Mouse (Mus musculus) ES-Bruce4 (cell line): ENCODE results near the gene Rhd. TPM values are rescaled to one million over a fixed set of nuclear protein-coding genes. Genes with fewer than 3 reads are reported as not detected.

ENCODE experiments used
- H3K27ac ChIP-seq: 2 replicates; pipeline ENCODE4 v1.5.1; 2012; ENCODE audit warnings: low read length, inconsistent platforms; ENCODE audit not compliant: insufficient read depth
- H3K27me3 ChIP-seq: 2 replicates; pipeline ENCODE4 v1.6.1; 2012; ENCODE audit warnings: mild to moderate bottlenecking, low read length, inconsistent platforms; ENCODE audit not compliant: control insufficient read depth, poor library complexity, insufficient read depth, severe bottlenecking
- H3K36me3 ChIP-seq: 2 replicates; pipeline ENCODE4 v1.6.1; 2012; ENCODE audit warnings: inconsistent platforms, mild to moderate bottlenecking, low read length, moderate library complexity; ENCODE audit not compliant: control insufficient read depth, poor library complexity, insufficient read depth, severe bottlenecking
- H3K4me1 ChIP-seq: one replicate; pipeline ENCODE4 v1.8.1; 2011; ENCODE audit warnings: low read length; ENCODE audit not compliant: control insufficient read depth, insufficient read depth
- H3K4me3 ChIP-seq: 2 replicates; pipeline ENCODE4 v1.5.1; 2011; ENCODE audit warnings: low read depth, mild to moderate bottlenecking, low read length
- H3K9ac ChIP-seq: 2 replicates; pipeline ENCODE4 v1.6.1; 2012; ENCODE audit warnings: low read depth, mild to moderate bottlenecking, inconsistent platforms; ENCODE audit not compliant: poor library complexity, severe bottlenecking
- H3K9me3 ChIP-seq: replicated peaks from 2 replicates; pipeline ENCODE4 v1.6.1; 2012; ENCODE audit warnings: mild to moderate bottlenecking, low read length, inconsistent platforms; ENCODE audit not compliant: control insufficient read depth, poor library complexity, insufficient read depth, severe bottlenecking
- CTCF ChIP-seq: IDR thresholded peaks from one replicate; pipeline ENCODE4 v1.8.1; 2011; ENCODE audit warnings: low read depth, low read length
- EP300 ChIP-seq: IDR thresholded peaks from 2 replicates; pipeline ENCODE4 v1.6.1; 2011; ENCODE audit warnings: low read depth, low read length; ENCODE audit not compliant: insufficient read depth
- POLR2A ChIP-seq: IDR thresholded peaks from one replicate; pipeline ENCODE4 v1.8.1; 2011; ENCODE audit warnings: low read length; ENCODE audit not compliant: insufficient read depth
- polyA plus RNA-seq: library from polyadenylated mRNA; stranded (reverse); fragments of >200 nt; gene quantifications from 2 replicates; pipeline ENCODE4 v1.2.4, GENCODE M21; 2011; ENCODE audit warnings: low read depth; ENCODE audit not compliant: missing spikeins, insufficient read depth, insufficient read length

Rhd gene
- polyA plus RNA-seq, 1 experiment, result 4.2 TPM

GRCm38 (mm10) chr4:134928464-134928836, 64.1 kb downstream of the Rhd start:
- Histone ChIP-seq H3K36me3 (peaks cover 41% of the 10 kb centered on the region), H3K9ac (no peak overlapping the region), H3K4me1 (no peaks in the 10 kb centered on the region), H3K27ac (no peak overlapping the region), H3K4me3 (no peak overlapping the region), H3K27me3 (no peaks in the 10 kb centered on the region), H3K9me3 (no peaks in the 10 kb centered on the region)
- TF ChIP-seq EP300, result no peak
- TF ChIP-seq CTCF, result no peak
- TF ChIP-seq POLR2A, result no peak

- Histone ChIP-seq H3K4me3 (no peak overlapping the region), H3K27ac (no peak overlapping the region; the same call in 1 of the 2 replicates), H3K9ac (no peak overlapping the region), H3K9me3 (no peaks in the 10 kb centered on the region), H3K4me1 (no peaks in the 10 kb centered on the region), H3K36me3 (peaks cover 41% of the 10 kb centered on the region), H3K27me3 (no peaks in the 10 kb centered on the region)
- TF ChIP-seq POLR2A, result no peak
- no peak for TF ChIP-seq EP300
- no peak for TF ChIP-seq CTCF
Measured at GRCm38 (mm10) chr4:134929536-134929935, 65.2 kb downstream of the Rhd start.

GRCm38 (mm10) chr4:134930190-134930589, 65.9 kb downstream of the Rhd start:
- no peak overlapping the region for H3K9ac ChIP-seq
- H3K27me3 ChIP-seq, result no peaks in the 10 kb centered on the region
- no peaks in the 10 kb centered on the region for H3K9me3 ChIP-seq
- peaks cover 39% of the 10 kb centered on the region for H3K36me3 ChIP-seq
- H3K27ac ChIP-seq, result no peak overlapping the region
- no peaks in the 10 kb centered on the region for H3K4me1 ChIP-seq
- TF ChIP-seq EP300 (no peak), CTCF (no peak), POLR2A (no peak)
- peak overlapping the region; percentile 42 for H3K4me3 ChIP-seq

GRCm38 (mm10) chr4:134930684-134931481, 66.5 kb downstream of the Rhd start, which contains the start of gene Syf2:
Gene Syf2, plus strand, starts transcription at chr4:134930898.
- Histone ChIP-seq H3K27ac (no peak within 1 kb of the TSS), H3K4me3 (peak within 1 kb of the TSS; percentile 81), H3K9ac (peak within 1 kb of the TSS; percentile 88), H3K9me3 (no peaks in the 10 kb centered on the region), H3K36me3 (peaks cover 33% of the 10 kb centered on the region), H3K4me1 (no peaks in the 10 kb centered on the region), H3K27me3 (no peaks in the 10 kb centered on the region)
- peak; percentile 42 for TF ChIP-seq POLR2A
- no peak for TF ChIP-seq EP300

- Histone ChIP-seq H3K27me3 (no peaks in the 10 kb centered on the region), H3K36me3 (peaks cover 10% of the 10 kb centered on the region; the same call in 1 of the 2 replicates), H3K4me3 (no peak overlapping the region), H3K27ac (no peak overlapping the region), H3K4me1 (no peaks in the 10 kb centered on the region), H3K9me3 (no peaks in the 10 kb centered on the region), H3K9ac (no peak overlapping the region)
- TF ChIP-seq POLR2A, result no peak
- no peak for TF ChIP-seq EP300
Measured at GRCm38 (mm10) chr4:134937240-134938176, 73.2 kb downstream of the Rhd start.

GRCm38 (mm10) chr4:134939900-134940299, 75.6 kb downstream of the Rhd start:
- 0 out of 2 replicates have a peak, but pooled peaks cover 3% of the 10 kb centered on the region for H3K36me3 ChIP-seq
- no peaks in the 10 kb centered on the region for H3K4me1 ChIP-seq
- no peaks in the 10 kb centered on the region for H3K27me3 ChIP-seq
- no peak for TF ChIP-seq EP300
- H3K27ac ChIP-seq, result no peak overlapping the region
- H3K9ac ChIP-seq, result no peak overlapping the region
- no peak overlapping the region for H3K4me3 ChIP-seq
- no peaks in the 10 kb centered on the region for H3K9me3 ChIP-seq
